Mouse (Mus musculus): ENCODE measurements around the gene Dyx1c1. TPM values are rescaled to one million over a fixed set of nuclear protein-coding genes. Genes with fewer than 3 reads are reported as not detected.

Gene Dyx1c1
- polyA plus RNA-seq (2012; rRNA removed): 1.2 and 1.7 TPM in 2 replicates

DNA sequence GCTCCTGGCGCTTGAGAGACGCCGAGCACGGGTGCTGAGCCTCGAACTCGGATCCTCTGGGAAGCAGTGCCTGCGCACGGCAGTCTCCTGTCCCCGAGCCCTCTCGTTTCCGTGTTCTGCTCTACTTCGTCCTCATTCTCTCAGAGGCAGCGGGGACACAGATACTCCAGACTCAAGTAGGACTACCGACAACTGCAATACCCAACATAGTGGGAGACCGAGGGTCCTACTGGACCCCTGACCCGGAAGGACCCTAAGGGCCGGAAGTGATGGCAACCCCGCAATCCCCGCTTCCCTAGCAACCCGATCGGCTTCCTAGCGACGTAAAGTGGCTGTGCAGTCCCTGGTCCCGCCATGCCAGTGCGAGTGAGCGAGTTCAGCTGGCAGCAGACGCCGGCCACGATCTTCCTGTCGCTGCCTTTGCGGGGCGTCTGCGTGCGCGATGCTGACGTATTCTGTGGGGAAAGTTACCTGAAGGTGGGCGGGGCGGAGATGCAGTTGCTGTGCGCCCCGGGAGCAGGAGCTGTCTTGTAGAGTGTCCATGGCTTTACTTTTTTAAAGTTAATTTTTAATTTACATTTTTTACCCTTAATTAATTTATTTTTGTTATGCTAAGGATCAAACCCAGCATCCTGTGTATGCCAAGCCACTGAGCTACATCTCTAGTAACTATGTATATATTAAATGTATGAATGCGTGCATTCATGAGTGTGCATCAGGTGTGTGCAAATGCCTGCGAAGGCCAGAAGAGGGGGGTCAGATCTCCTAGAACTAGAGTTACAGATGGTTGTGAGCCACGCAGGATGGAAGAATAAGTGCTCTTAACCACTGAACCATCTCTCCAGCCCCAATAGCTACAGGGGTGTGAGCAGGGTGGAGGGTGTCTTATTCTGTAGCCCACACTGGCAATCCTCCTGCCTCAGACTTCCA, at the start of gene Dyx1c1, which contains the start of gene Gm44503:
Gene Dyx1c1 (plus strand): TSS at position 265 of the 930 bp plus-strand sequence.
Gene Gm44503 (plus strand): TSS at position 332 of the 930 bp plus-strand sequence.
- WGBS: 2% methylated on average over 43 of the region's 43 CpGs
- DNase-seq: peak; percentile 79
- H3K4me3 ChIP-seq (replicated peaks; ENCODE audit: extremely low read depth, low read depth, low read length): peak within 1 kb of the TSS; percentile 80
- TF ChIP-seq POLR2A (IDR thresholded peaks at IDR 0.05; ENCODE audit: borderline replicate concordance, extremely low read depth, low read depth, low read length) (peak; percentile 56; the same call in 1 of the 2 replicates), CTCF (IDR thresholded peaks at IDR 0.05; ENCODE audit: insufficient read depth, low read length) (no peak)
- no peaks in the 10 kb centered on the region for H3K4me1 ChIP-seq (ENCODE audit: control insufficient read depth, insufficient read depth, low read length)

DNA sequence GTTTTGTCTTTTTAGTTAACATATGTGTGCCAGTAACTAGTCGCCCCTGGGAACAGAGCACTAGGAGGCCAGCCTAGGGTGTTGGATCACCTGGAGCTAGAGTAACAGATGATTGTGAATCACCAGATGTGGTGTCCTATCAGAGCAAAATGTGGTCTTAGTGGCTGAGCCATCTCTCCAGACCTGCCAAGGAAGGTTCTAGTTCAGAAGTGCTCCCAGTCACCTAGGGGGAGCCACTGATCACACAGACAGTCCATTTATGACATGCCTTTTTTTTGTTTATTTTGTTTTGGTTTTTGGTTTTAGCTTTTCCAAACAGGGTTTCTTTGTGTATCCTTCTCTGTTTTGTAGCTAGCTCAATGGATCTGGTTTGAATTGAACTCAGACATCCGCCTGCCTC, 47.2 kb upstream of the Dyx1c1 start:
- Histone ChIP-seq H3K4me1 (ENCODE audit: control insufficient read depth, insufficient read depth, low read length) (no peaks in the 10 kb centered on the region), H3K4me3 (replicated peaks; ENCODE audit: extremely low read depth, low read depth, low read length) (no peak overlapping the region)
- 92% methylated on average over 2 of the region's 2 CpGs for whole genome bisulfite sequencing
- DNase-seq: no peak
- TF ChIP-seq POLR2A (IDR thresholded peaks at IDR 0.05; ENCODE audit: borderline replicate concordance, extremely low read depth, low read depth, low read length) (no peak), CTCF (IDR thresholded peaks at IDR 0.05; ENCODE audit: insufficient read depth, low read length) (no peak)

GRCm38 (mm10) chr9:72913551-72913950, 45.0 kb upstream of the Dyx1c1 start:
- no peaks in the 10 kb centered on the region for H3K4me1 ChIP-seq (ENCODE audit: control insufficient read depth, insufficient read depth, low read length)
- no peak overlapping the region for H3K4me3 ChIP-seq (replicated peaks; ENCODE audit: extremely low read depth, low read depth, low read length)
- TF ChIP-seq POLR2A (IDR thresholded peaks at IDR 0.05; ENCODE audit: borderline replicate concordance, extremely low read depth, low read depth, low read length): no peak
- TF ChIP-seq CTCF (IDR thresholded peaks at IDR 0.05; ENCODE audit: insufficient read depth, low read length): no peak
- 25% methylated on average over 6 of the region's 6 CpGs for WGBS
- no peak for DNase-seq

DNA sequence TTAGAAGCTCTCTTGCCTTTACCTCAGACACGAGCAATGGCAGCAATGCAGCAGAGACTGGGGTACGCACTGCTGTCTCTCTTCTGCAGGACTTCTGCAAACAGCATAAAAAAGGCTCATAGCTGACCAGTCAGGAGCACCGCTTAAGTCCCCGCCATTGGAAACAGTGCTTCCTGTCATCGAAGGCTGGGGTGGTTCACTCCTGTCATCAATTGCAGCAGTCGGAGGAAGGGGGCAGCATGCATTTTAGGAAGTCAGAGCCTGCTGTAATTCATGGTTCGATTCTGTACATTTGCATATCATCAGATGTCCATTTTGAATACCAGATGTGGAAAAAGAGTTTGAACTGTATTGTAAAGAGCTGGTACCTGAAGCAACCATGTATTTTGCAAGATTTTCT, 42.9 kb upstream of the Dyx1c1 start:
- WGBS: 51% methylated on average over 7 of the region's 7 CpGs
- TF ChIP-seq POLR2A (IDR thresholded peaks at IDR 0.05; ENCODE audit: borderline replicate concordance, extremely low read depth, low read depth, low read length) (no peak), CTCF (IDR thresholded peaks at IDR 0.05; ENCODE audit: insufficient read depth, low read length) (no peak)
- Histone ChIP-seq H3K4me3 (replicated peaks; ENCODE audit: extremely low read depth, low read depth, low read length) (no peak overlapping the region), H3K4me1 (ENCODE audit: control insufficient read depth, insufficient read depth, low read length) (no peaks in the 10 kb centered on the region)
- no peak for DNase-seq

DNA sequence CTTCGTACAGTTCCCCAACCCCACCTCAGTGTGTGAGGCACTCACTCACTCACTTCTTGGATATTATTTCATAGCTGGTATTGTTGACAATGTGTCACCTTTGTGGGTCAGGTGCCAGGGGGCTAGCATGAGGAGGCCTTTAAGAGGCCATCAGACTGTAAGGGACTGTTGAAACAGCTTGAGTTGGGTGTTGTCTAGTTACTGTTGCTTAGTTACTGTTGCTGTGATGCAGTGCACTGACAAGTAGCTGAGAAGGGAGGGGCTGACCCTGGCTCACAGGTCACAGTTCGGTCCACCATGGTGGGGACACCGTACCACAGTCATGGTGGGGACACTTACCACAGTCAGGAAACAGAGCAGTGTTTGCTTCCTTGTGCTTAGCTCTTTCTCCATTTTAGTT, 35.5 kb upstream of the Dyx1c1 start:
- TF ChIP-seq CTCF (IDR thresholded peaks at IDR 0.05; ENCODE audit: insufficient read depth, low read length): no peak
- no peak for TF ChIP-seq POLR2A (IDR thresholded peaks at IDR 0.05; ENCODE audit: borderline replicate concordance, extremely low read depth, low read depth, low read length)
- Histone ChIP-seq H3K4me1 (ENCODE audit: control insufficient read depth, insufficient read depth, low read length) (no peaks in the 10 kb centered on the region), H3K4me3 (replicated peaks; ENCODE audit: extremely low read depth, low read depth, low read length) (no peak overlapping the region)
- WGBS: 84% methylated on average over 3 of the region's 3 CpGs
- no peak for DNase-seq

- peak; percentile 35 for DNase-seq
- Histone ChIP-seq H3K4me1 (ENCODE audit: control insufficient read depth, insufficient read depth, low read length) (no peaks in the 10 kb centered on the region), H3K4me3 (replicated peaks; ENCODE audit: extremely low read depth, low read depth, low read length) (peak within 1 kb of the TSS; percentile 74)
- TF ChIP-seq POLR2A (IDR thresholded peaks at IDR 0.05; ENCODE audit: borderline replicate concordance, extremely low read depth, low read depth, low read length) (no peak), CTCF (IDR thresholded peaks at IDR 0.05; ENCODE audit: insufficient read depth, low read length) (no peak)
- WGBS: 1% methylated on average over 94 of the region's 108 CpGs
Measured at GRCm38 (mm10) chr9:72925021-72925934, 33.3 kb upstream of the Dyx1c1 start, which contains the start of gene Pygo1. Gene Pygo1, plus strand, starts transcription at chr9:72925645.

GRCm38 (mm10) chr9:72925935-72926258, 32.7 kb upstream of the Dyx1c1 start:
- TF ChIP-seq POLR2A (IDR thresholded peaks at IDR 0.05; ENCODE audit: borderline replicate concordance, extremely low read depth, low read depth, low read length) (no peak), CTCF (IDR thresholded peaks at IDR 0.05; ENCODE audit: insufficient read depth, low read length) (no peak)
- Histone ChIP-seq H3K4me3 (replicated peaks; ENCODE audit: extremely low read depth, low read depth, low read length) (peak overlapping the region; percentile 74), H3K4me1 (ENCODE audit: control insufficient read depth, insufficient read depth, low read length) (no peaks in the 10 kb centered on the region)
- 3% methylated on average over 20 of the region's 20 CpGs for WGBS
- no peak for DNase-seq

- no peak overlapping the region for H3K4me3 ChIP-seq (replicated peaks; ENCODE audit: extremely low read depth, low read depth, low read length)
- no peak for DNase-seq
- TF ChIP-seq CTCF (IDR thresholded peaks at IDR 0.05; ENCODE audit: insufficient read depth, low read length): no peak
- no peak for TF ChIP-seq POLR2A (IDR thresholded peaks at IDR 0.05; ENCODE audit: borderline replicate concordance, extremely low read depth, low read depth, low read length)
- WGBS: 77% methylated on average over 13 of the region's 13 CpGs
- H3K4me1 ChIP-seq (ENCODE audit: control insufficient read depth, insufficient read depth, low read length): no peaks in the 10 kb centered on the region
Measured at GRCm38 (mm10) chr9:72931166-72931790, 27.3 kb upstream of the Dyx1c1 start.

GRCm38 (mm10) chr9:72935309-72935708, 23.3 kb upstream of the Dyx1c1 start:
- 91% methylated on average over 4 of the region's 4 CpGs for WGBS
- TF ChIP-seq POLR2A (IDR thresholded peaks at IDR 0.05; ENCODE audit: borderline replicate concordance, extremely low read depth, low read depth, low read length) (no peak), CTCF (IDR thresholded peaks at IDR 0.05; ENCODE audit: insufficient read depth, low read length) (no peak)
- Histone ChIP-seq H3K4me1 (ENCODE audit: control insufficient read depth, insufficient read depth, low read length) (no peaks in the 10 kb centered on the region), H3K4me3 (replicated peaks; ENCODE audit: extremely low read depth, low read depth, low read length) (no peak overlapping the region)
- no peak for DNase-seq

Measured in lung, adult 2 months (tissue).